Mouse (Mus musculus): Measurements from ENCODE around the gene Lpar3. TPM values are rescaled to one million over a fixed set of nuclear protein-coding genes. Genes with fewer than 3 reads are reported as not detected.

Lpar3 gene
- polyA plus RNA-seq, 1 experiment from 2014 or later: 2.2 TPM

GRCm38 (mm10) chr3:146331819-146332218, 111.1 kb downstream of the Lpar3 start:
- Histone ChIP-seq H3K4me3 (ENCODE audit: low read length) (no peak overlapping the region), H3K36me3 (ENCODE audit: insufficient read depth, low read length) (no peaks in the 10 kb centered on the region), H3K9me3 (ENCODE audit: low read length) (no peaks in the 10 kb centered on the region), H3K9ac (replicated peaks; ENCODE audit: low read length) (no peak overlapping the region), H3K4me2 (replicated peaks; ENCODE audit: low read depth, low read length) (no peak overlapping the region), H3K27me3 (ENCODE audit: insufficient read depth, low read length) (no peaks in the 10 kb centered on the region), H3K4me1 (ENCODE audit: insufficient read depth, low read length) (peaks cover 10% of the 10 kb centered on the region), H3K27ac (ENCODE audit: low read length) (no peak overlapping the region)
- 56% methylated on average over 11 of the region's 11 CpGs for WGBS
- ATAC-seq (ENCODE audit: low FRiP score, low TSS enrichment): no peak

GRCm38 (mm10) chr3:146333270-146333669, 112.5 kb downstream of the Lpar3 start:
- peaks cover 11% of the 10 kb centered on the region for H3K4me1 ChIP-seq (ENCODE audit: insufficient read depth, low read length)
- H3K36me3 ChIP-seq (ENCODE audit: insufficient read depth, low read length): no peaks in the 10 kb centered on the region
- no peak overlapping the region for H3K9ac ChIP-seq (replicated peaks; ENCODE audit: low read length)
- no peaks in the 10 kb centered on the region for H3K9me3 ChIP-seq (ENCODE audit: low read length)
- no peak overlapping the region for H3K4me2 ChIP-seq (replicated peaks; ENCODE audit: low read depth, low read length)
- no peaks in the 10 kb centered on the region for H3K27me3 ChIP-seq (ENCODE audit: insufficient read depth, low read length)
- 89% methylated on average over 3 of the region's 3 CpGs for WGBS
- no peak for ATAC-seq (ENCODE audit: low FRiP score, low TSS enrichment)
- no peak overlapping the region for H3K4me3 ChIP-seq (ENCODE audit: low read length)
- no peak overlapping the region for H3K27ac ChIP-seq (ENCODE audit: low read length)

- Histone ChIP-seq H3K9ac (replicated peaks; ENCODE audit: low read length) (no peak overlapping the region), H3K4me1 (ENCODE audit: insufficient read depth, low read length) (peaks cover 6% of the 10 kb centered on the region), H3K27me3 (ENCODE audit: insufficient read depth, low read length) (no peaks in the 10 kb centered on the region), H3K4me2 (replicated peaks; ENCODE audit: low read depth, low read length) (no peak overlapping the region), H3K9me3 (ENCODE audit: low read length) (no peaks in the 10 kb centered on the region), H3K36me3 (ENCODE audit: insufficient read depth, low read length) (no peaks in the 10 kb centered on the region), H3K27ac (ENCODE audit: low read length) (no peak overlapping the region), H3K4me3 (ENCODE audit: low read length) (no peak overlapping the region)
- no peak for ATAC-seq (ENCODE audit: low FRiP score, low TSS enrichment)
- 59% methylated on average over 7 of the region's 7 CpGs for WGBS
Observed at GRCm38 (mm10) chr3:146334070-146334469, 113.3 kb downstream of the Lpar3 start.

Other genes starting within 250 kb of the Lpar3 start
- gene Syde2, start 233.1 kb upstream of the Lpar3 start, polyA plus RNA-seq (2015; fragmentation: Nextera tagmentation; extraction: Ambion mirVana): 1.4 and 1.7 TPM in 2 replicates
- gene Wdr63, start 112.8 kb upstream of the Lpar3 start, polyA plus RNA-seq (2015; fragmentation: Nextera tagmentation; extraction: Ambion mirVana): 0.24 and 0.31 TPM in 2 replicates
- 20.5 and 20.6 TPM in 2 replicates for gene Mcoln3, start 103.5 kb upstream of the Lpar3 start, polyA plus RNA-seq (2015; fragmentation: Nextera tagmentation; extraction: Ambion mirVana)
- 0.84 and 1.3 TPM in 2 replicates for gene Mcoln2, start 71.1 kb upstream of the Lpar3 start, polyA plus RNA-seq (2015; fragmentation: Nextera tagmentation; extraction: Ambion mirVana)
- 22.4 and 22.9 TPM in 2 replicates for gene Ssx2ip, start 183.7 kb downstream of the Lpar3 start, polyA plus RNA-seq (2015; fragmentation: Nextera tagmentation; extraction: Ambion mirVana)
- gene Ctbs, start 228.8 kb downstream of the Lpar3 start, polyA plus RNA-seq (2015; fragmentation: Nextera tagmentation; extraction: Ambion mirVana): 14.0 and 17.4 TPM in 2 replicates